Mouse (Mus musculus): ENCODE data around the gene Arl4c.
"Not testable (repeated sequence)": the region's sequence is repeated elsewhere in the genome, so short reads cannot be mapped to it uniquely, and the experiment has no call there.

Gene Arl4c

DNA sequence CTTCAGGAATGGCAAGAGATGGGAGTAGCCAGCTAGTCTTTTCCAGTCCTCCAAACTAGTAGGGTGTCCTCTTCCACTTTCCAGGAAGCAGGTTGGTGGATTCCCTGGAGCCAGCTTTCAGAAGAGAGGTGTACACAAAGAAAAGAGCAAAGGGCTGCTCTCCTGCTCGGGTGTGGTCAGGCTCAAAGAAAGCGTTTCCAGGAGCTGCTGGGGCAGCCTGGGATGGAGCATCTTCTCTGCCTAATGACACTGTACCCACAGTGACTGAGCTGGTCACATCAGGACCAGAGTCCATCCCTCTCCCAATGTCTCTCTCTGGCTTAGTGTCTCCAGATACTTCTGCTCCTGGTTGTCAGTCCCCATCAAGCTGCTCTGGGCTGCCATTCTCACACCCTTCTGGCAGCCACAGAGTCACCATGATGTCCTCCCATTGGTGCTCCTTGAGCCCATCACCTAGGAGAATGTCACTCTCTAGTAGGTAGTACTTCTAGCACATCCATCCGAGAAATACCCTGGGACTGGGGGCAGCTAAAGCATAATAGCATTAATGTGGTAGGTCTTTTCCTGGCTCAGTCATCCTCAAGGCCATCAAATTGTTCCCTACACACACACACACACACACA, 46.4 kb downstream of the Arl4c start:
- no peak for DNase-seq (ENCODE audit: low spot score)

DNA sequence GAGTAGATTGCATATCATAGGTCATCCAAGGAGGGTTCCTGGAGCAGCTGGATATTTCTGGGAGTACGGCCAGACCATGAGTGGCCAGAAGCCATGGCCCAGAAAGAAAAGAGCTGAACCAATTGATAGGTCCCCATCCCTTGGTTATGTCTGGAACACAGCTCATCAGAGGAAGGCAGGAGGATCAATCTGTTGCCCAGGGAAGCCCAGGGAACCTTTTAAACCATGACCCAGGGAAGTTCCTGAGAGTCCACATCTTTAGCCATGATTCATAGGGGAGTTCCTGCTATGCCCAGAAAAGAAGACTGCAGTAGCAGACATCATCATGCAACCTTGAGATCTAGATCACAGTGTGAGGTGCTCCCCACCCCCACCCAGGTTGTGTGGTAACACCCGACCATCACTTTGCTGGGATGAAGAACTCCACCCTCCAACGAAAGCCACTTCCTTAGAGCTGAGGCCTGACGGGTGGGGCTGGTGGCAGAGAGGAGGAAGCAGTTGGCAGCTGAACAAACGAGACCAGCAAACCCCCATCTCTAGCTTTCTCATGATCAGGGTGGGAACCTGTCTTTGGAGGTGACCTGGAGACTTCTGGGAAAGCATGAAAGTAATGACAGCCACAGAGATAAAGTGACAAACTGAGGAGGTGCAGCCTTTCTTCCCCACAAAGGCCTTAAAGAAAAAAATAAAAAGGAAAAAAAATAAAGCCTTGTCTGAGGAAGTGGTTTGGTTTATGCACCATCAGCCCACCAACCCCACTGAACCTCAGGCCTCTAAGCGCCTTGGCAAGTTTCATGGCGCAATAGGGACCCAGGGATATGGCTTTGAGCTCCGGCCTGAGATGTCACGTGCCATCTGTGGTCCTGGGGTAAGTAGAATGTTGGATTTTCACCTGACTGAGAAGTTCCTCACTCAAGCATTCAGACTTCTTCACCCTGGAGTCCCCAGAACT, 47.2 kb downstream of the Arl4c start:
- peak; percentile 70 for DNase-seq (ENCODE audit: low spot score)

DNA sequence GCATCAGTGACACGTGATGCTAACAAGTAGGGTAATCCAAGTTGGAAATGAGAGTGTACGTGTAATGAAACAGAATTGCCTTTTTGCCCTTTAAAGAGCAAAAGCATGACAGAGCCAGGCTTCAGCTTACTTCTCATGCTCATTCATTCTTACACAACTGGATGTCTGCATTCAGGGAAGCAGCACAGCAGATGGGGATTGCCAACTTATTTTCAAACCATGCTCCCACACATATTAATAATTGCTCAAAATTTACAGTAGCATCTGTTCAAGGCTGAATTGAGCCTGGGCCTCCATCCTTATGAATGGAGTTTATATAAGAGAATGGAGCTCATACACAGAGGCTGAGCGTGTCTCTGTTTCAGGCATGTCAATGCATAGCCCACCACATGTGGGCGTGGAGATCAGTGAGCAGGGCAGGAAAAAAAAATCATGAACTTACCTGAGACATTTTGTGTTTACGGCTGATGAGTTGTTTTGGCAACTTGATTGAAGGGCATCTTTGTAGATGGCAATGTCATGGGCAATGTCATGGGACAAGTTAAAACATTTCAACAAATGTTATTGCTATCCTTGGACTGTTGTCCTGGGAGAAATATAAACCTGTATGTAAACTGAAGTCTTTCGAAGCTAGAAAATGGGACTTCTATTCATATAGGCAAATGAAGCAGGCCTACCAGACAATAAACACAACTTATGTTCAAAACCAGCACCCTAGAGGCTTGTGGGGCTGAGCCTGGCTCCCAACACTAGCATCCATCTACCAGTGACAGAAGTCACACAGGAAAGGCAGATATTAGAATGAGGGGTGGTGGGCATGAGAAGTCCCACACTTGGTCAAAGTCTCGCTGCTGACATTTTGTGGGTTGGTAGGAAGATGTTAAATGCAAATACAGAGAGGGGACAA, 48.2 kb downstream of the Arl4c start:
- DNase-seq (ENCODE audit: low spot score): no peak

DNA sequence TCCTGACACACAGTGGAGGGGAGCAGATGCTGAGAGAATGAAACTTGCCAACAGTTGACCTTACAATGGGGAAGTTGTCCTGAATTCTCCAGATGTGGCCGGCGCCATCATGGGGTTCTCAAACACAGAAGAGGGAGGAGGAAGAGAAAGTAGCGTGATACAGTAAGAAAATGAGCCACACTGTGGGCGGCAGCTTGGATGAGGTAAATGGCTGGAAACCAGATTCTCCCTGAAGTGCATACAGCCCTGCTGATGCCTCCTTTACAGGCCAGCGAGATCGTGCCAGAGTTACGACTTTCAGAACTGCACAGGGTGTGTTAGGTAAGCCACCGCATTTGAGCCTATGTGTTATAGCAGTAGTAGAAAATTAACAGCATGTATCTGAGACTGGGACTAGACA, 49.3 kb downstream of the Arl4c start:
- no peak for DNase-seq (ENCODE audit: low spot score)

DNA sequence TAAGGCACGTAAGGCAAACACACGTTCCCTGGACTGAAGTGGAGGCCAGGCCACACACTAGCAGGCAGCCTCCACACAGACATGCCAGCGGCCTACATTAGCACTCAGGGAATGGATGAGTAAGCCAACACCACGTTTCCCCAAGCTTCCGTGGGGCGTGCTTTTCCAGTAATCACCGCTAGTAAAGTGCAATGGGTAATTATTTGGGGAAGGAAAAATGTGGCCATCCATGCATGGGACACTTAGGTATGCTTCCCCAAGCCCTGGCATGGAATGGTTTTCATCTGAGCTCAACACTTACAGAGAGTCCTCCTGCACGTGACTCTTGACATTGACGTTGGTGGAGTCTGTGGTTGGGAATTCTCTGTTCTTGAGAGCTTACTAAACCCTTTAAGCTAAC, 50.4 kb downstream of the Arl4c start:
- DNase-seq (ENCODE audit: low spot score): no peak

DNA sequence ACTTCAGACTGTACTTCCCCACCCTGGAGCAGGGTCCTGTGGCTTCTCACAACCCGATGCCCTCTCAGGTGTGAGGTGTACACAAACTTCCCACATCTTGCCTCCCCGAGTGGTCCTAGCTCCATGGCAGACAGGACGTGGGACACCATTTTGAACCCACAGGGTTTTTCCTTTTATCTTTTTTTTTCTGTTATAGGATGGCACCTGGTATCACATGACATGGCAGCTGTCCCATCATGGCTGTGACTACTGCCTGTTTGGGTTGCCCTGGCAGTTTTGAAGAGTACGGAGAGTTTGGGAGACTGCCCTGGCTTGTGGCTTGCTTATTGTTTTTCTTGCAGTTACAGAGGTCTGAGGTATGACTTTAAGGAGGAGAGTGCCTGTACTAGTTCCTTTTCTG, 53.3 kb downstream of the Arl4c start:
- no peak for DNase-seq (ENCODE audit: low spot score)

DNA sequence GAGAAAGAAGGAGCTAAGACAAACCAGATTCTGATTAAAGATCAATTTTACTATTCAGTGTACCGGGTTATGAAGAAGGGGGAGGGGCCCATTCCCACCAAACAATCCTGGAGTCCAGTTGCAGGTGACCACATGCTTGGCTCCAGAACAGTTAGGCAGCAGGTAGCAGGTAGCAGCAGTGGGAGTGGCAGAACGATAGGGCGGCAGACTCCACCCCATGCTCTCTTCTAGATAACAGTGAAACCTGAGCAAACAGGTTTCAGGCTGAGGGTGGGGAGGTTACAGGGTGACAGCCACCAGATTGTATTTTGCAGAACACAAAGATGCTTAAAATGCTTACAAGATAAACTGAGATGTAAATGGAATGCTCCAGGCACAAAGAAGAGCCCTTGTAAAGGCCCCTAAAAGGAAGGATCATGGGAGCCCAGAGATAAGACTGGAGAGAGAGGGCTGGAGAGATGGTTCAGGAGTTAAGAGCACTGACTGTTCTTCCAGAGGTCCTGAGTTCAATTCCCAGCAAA, 56.4 kb downstream of the Arl4c start:
- peak; percentile 37 for DNase-seq (ENCODE audit: low spot score)

DNA sequence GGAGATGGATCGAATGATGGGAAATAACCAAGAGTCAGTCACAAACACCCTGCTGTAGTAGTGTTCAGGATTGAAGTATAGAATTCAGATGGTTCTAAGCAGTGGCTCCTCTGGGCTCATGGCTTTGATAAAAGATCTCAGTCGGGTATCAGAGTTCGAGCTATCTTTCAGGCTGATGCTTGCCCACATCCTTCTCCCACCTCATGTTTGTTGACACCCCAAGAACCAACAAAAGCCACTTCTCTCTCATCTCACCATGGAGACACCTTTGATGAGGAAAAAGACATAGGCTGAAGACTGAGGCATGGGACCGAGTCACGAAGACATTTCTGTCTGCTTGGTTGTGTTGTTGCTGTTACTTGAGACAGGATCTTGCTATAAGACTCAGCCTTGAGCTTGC, 57.6 kb downstream of the Arl4c start:
- DNase-seq (ENCODE audit: low spot score): no peak

DNA sequence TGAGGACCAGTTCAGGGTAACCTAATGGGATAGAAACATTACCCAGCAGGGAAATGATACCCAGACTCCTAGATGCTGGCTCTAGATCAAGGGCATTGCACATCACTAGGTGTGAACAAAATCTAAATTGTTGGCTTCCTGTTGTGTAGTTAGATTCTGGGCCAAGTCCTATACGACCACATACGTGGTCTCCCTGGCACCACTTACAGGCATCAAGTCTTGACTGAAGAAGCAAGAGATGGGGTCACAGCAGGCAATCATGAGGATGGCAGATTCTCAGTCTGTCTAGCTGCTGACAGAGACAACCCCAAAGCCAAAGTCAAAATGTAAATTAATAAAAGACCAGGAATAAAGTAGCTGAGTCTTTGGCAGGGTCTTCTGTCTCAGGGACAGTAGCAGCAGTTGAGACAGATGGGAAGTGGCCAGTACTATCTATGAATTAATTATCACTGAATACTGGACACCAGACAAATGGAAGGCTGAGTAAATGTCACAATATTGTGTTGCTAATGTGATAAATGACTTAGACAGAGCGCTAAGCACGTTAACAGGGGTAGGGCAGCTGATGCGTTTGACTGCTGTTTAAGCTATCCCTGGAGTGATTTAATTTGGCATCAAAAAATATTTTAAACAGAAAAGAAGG, 58.7 kb downstream of the Arl4c start:
- DNase-seq (ENCODE audit: low spot score): no peak

DNA sequence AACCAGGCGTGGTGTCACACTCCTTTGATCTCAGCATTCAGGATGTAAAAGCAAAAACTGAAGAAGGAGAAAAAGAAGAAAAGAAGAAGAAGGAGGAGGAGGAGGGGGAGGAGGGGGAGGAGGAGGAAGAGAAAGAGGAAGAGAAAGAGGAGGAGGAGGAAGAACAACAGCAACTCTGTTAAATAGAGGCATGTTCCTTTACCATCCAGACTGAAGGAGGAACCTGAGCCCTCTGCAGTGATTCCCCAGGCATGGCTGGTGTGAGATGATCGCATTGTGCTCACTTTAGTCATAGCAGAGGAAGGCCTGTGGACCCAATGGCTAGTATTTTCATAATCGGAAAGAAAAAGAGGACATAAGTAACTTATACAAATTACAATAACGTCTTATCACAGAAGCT, 59.3 kb downstream of the Arl4c start:
- no peak for DNase-seq (ENCODE audit: low spot score)

DNA sequence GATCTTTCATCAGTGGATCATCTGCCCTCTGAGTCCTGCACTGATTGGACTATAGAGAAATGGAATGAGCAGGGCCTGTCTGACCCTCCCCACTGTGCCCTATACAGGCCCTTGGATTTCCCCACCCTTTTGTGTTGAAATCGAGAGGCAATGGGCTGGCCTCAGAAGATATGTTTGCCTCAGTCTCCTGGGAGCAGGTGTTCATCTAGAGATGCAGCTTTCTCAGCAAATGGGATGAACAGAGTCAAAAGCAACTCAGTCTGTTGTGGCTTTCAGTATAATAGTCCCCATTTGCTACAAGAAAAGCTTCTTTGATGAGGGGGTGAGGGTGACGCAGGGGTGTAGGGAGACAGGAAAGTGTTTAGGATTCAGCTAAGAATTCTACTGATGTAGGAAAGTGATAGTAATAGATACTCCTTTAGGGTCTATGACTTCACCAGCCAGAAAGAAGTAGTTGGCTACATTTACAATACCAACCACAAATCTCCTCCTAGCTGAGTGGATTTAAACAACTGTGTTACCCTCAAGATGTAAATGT, 60.3 kb downstream of the Arl4c start:
- DNase-seq (ENCODE audit: low spot score): no peak

DNA sequence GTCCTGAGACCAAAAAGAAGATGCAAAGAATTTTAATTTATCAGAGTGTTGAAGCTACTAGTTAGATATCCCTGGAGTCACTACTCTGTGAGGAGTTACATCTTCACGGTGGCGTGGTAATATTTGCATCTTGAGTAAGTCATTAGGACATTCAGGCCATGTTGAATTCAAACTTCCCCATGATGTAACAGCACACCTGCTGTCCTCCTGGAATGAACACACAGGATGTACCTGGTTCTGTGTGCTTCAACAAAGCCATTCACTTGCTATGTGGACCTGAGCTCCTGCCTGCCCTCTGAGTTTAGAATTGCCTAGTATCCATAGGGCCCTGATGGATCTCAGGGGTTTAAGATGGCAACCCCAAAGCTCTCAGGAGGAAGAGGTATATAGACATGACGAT, 60.8 kb downstream of the Arl4c start:
- no peak for DNase-seq (ENCODE audit: low spot score)

DNA sequence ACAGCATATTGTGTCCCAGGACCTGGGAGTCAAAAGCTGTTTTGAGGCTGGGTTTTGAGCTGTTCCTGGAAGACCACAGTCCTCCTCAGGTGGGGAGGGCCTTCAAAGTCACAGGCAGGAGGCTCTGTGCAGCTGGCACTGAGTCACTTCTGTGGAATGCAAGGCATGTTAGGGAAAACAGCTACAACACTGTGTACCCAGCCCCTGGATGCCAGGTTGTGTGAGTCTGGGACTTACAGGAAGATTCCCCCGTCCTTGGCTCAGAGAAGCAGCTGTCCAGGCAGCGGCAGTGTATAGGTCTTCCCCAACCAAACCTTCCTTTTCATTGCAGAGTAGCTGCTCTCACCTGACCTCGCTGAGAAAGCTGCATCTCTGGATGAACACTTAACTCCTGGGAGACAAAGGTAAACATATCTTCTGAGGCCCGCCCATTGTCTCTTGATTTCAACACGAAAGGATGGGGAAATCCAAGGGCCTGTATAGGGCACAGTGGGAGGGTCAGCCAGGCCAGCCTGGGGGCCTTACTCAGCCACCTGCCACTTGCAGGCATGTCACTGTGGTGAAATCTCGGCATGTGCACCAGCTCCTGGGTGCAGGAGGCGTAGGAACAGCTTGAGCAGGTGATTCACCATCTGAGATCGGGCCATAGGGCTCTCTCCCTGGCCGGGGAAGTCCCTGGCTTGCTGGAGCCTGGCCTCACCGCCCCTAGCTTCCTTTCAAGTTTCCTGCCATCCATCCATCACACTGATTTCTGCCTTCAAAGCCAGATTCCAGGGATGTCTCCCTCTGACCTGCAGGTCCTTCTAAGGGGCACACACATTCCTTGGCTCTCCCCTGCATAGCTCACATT, 62.4 kb downstream of the Arl4c start:
- DNase-seq (ENCODE audit: low spot score): no peak

DNA sequence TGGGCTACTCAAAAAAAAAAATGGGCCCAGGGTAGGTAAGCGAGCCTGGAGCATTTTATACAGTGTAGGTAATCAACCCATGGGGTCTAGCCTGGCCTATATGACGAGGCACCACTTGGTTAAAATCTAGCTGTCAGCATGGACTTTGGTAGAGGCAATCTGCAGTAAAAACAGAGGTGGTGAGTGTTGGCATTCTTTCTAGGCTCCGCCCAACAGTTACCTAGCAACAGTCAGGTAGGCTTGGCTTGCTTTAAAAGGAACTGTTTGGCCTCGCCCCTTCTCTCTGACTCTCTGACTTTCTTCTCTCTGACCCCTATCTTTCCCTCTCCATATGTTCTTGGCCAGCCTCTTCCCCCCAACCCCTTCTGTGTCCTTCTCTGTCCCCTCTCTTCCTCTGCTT, 63.4 kb downstream of the Arl4c start:
- peak; percentile 67 for DNase-seq (ENCODE audit: low spot score)

DNA sequence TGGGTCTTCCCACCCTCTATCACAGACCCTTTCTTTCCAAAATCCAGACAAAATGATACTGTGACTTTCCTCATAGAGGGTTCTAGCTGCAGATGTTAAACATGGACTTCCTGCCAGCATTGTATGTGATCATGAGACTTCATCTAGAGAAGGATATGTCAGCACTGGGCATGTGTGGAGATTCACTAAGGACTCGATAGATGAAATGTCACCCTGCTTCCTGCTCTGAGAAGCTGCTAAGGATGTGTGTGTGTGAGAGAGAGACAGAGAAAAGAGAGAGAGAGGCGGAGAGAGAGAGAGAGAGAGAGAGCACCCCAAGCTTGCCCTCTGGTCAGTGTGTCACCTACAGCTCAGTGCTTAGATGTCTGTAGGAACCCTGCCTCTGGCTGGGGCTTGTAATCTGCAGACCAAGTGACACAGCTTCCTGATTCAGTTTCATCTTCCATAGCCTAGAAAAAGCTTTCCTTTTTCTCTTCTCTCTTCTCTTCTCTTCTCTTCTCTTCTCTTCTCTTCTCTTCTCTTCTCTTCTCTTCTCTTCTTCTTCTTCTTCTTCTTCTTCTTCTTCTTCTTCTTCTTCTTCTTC, 65.4 kb downstream of the Arl4c start:
- DNase-seq (ENCODE audit: low spot score): not testable (repeated sequence)

DNA sequence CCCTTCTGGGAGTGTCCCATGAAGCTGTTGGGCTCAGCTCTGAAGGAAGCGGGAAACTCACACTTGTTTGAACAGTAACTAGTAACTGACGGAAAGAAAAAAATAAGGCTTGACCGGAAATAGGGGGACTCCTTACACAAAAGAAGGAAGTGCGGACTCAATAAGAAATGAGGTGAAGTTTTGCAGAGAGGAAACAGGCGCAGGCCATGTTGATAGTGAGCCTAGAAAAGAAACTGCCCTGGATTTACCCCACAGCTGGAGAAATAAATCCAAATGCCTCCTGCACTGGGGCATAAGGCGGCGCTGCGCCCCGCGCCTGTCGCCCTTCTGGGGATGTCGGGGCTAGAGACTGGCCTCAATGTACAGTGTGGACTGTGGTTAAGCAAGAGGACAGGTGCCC, 66.4 kb downstream of the Arl4c start:
- DNase-seq (ENCODE audit: low spot score): peak; percentile 42

DNA sequence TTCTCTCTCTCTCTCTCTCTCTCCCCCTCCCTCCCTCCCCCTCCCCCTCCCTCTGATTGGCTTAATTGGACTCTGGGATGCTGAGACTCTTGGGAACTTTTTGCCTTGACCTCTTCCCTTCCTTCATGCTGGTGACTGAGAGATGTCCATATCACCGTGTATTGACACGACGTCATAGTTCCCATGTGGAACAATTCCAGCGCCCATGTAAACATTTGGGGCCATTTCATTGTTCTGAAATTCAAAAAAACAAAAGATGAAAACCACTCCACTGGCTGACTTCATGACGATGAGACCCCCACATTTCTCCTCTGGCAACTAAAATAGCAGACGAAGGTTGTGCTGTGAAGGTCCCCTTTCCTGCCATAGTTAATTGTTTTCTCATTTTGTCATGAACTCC, 69.2 kb downstream of the Arl4c start:
- DNase-seq (ENCODE audit: low spot score): no peak

DNA sequence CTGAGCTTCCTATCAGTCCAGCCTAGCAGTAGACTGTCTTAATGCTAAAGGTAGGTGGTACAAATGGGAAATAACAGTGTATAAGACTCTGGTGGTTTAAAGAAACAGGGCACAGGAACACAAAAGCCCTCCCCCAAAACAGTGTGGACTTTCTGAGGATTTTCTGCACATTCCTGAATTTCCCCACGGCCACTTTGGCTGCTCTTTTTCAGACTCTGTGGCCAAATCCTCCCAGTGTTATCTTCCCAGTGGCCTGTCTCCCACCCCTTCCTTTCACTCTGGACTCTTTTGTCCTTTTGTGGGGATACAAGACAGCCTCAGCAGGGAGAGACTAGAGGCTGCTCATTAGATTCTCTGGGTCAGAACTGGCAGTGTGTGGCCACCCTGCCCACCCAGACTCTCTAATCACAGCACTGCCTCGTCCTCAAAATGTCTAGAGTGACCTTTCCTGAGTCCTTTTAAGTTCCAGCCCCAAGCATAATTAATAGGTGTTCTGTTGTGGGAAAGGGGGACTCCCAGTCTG, 72.0 kb downstream of the Arl4c start:
- no peak for DNase-seq (ENCODE audit: low spot score)

DNA sequence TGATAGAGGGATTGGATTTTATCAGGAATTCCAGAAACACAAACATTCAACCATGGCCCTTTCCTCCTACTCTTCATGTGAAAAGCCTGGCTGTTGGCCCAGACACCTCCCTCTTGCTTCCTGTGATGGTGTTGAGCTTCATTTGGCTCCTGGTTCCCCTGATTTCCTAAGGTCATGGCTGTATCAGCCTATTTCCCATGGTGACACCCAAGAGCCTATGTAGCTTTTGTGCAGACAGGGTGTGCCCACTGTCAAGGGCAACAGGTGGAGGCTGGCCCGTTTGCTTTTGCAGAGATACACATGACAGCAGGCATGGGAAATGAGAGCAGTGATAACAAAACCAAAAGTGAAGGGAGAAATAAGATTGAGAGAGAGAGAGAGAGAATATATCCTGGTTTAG, 76.8 kb downstream of the Arl4c start:
- DNase-seq (ENCODE audit: low spot score): peak; percentile 58

DNA sequence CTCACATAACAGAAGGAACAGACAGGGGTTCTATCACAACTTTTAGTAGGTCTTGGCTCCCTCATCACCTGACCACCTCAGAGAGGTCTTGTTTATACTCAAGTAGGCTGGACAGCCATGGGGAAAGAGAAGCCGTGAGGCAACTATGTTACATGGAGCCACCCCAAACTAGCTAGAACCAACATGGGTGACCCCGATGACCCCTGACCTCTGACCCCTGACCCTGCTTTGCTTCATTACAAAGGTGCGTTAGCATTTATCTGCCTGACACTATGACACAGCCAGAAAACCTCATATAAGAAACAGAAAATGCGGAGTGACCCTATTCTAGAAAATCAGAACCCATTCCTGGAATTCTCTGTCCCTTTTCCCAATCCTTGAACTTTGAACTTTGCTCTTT, 77.6 kb downstream of the Arl4c start:
- DNase-seq (ENCODE audit: low spot score): no peak

Data from lung, postnatal 25 days (tissue).